Mouse (Mus musculus): ENCODE data around the gene Cstad.

Cstad gene

GRCm38 (mm10) chr2:30594641-30595379 is at the start of gene Cstad:
Cstad (plus strand) TSS chr2:30595040.
- DNase-seq (ENCODE audit: low spot score in 2 of 2) = peak; percentile 55 to 63

- no peak for DNase-seq (ENCODE audit: low spot score in 2 of 2)
Observed at GRCm38 (mm10) chr2:30545706-30546105, 49.1 kb upstream of the Cstad start.

- DNase-seq (ENCODE audit: low spot score in 2 of 2) = no peak
Observed at GRCm38 (mm10) chr2:30546219-30546618, 48.6 kb upstream of the Cstad start.

GRCm38 (mm10) chr2:30547455-30548217 is 47.2 kb upstream of the Cstad start:
- DNase-seq (ENCODE audit: low spot score in 2 of 2) = no peak

DNA sequence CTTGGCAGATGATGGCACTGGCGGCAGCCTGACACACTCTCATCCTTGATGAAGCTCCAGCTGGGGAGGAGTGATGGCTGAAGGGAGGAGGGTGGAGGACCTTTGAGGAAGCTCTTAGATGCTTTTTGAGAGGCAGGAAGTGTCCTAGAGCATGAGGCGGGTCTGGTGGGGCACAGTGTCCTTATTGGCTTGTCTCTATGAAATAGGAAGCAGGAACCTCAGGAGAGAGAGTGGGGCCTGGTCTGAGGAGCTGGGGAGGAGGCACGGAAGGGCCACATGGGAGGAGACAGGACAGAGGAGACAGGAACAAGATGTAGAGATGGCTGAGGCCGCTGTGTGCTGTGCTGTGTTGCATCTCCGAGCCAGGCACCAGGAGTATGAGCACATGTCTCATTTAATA is 43.3 kb upstream of the Cstad start:
- no peak for DNase-seq (ENCODE audit: low spot score in 2 of 2)

- DNase-seq (ENCODE audit: low spot score in 2 of 2) = peak; percentile 40 to 41
Observed at GRCm38 (mm10) chr2:30553851-30554540, 40.8 kb upstream of the Cstad start.

- no peak for DNase-seq (ENCODE audit: low spot score in 2 of 2)
Observed at GRCm38 (mm10) chr2:30555257-30555656, 39.6 kb upstream of the Cstad start.

- DNase-seq (ENCODE audit: low spot score in 2 of 2) = no peak
Observed at GRCm38 (mm10) chr2:30556495-30556894, 38.3 kb upstream of the Cstad start.

DNA sequence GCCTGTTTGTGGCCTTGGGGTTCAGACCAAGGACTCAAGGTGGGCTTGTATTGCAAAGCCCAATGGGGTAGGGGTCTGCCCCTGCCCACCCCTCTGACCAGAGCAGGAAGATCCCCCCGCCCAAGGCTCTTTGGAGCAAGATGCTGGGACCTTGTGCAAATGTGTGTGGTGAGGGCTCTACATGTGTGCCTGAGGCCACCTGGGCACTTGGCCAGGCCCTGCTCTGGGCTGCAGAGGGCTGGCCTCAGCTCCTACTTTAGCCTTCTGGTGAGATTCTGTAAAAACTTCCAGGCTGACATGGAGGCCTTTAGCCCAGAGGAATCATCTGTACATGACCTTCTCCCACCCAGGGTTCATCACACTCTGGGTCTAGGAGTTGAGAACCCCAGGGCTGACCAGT is 35.3 kb upstream of the Cstad start:
- DNase-seq (ENCODE audit: low spot score in 2 of 2) = no peak

DNA sequence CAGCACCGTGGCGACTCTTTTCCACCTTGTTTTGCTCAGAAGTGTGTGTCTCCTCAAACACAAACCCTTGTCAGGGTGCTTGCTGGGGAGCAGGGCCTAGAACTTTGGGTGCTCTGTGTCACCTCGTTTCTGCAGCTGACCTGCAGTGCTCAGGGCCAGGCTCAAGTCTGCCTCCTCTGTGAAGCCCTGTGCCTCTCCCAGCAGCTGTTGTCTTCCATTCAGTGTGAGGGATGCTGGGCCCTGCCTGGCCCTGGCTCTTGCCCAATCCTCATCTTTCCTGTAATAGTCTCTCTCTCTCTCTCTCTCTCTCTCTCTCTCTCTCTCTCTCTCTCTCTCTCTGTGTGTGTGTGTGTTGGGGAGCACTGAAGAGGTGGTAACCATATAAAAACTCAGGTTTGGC is 32.3 kb upstream of the Cstad start:
- DNase-seq (ENCODE audit: low spot score in 2 of 2) = no peak

- no peak for DNase-seq (ENCODE audit: low spot score in 2 of 2)
Observed at GRCm38 (mm10) chr2:30571647-30572046, 23.2 kb upstream of the Cstad start.

DNA sequence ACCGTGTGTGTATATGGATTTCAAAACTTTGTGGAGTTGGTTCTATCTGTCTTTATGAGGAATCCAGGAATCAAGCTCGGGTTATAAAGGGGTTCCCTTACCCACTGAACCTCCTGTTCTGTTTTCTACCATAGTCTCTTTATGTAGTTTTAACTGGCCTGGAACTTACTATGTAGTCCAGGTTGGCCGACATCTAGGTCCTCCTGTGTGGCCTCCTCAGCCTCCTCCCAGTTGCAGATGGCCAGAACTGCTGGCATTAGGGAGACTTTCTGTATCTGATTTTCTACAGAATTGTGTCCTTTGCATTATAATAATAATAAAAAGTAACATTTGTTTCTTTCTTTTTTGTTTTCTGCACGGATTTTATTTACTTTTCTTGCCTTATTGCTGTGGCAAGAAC is 21.3 kb upstream of the Cstad start:
- DNase-seq (ENCODE audit: low spot score in 2 of 2) = no peak

- DNase-seq (ENCODE audit: low spot score in 2 of 2) = no peak
Observed at GRCm38 (mm10) chr2:30577010-30577409, 17.8 kb upstream of the Cstad start.

- no peak for DNase-seq (ENCODE audit: low spot score in 2 of 2)
Observed at GRCm38 (mm10) chr2:30578006-30578405, 16.8 kb upstream of the Cstad start.

GRCm38 (mm10) chr2:30587161-30587560 is 7.7 kb upstream of the Cstad start:
- DNase-seq (ENCODE audit: low spot score in 2 of 2) = no peak

- DNase-seq (ENCODE audit: low spot score in 2 of 2) = no peak
Observed at GRCm38 (mm10) chr2:30587671-30588070, 7.2 kb upstream of the Cstad start.

GRCm38 (mm10) chr2:30588985-30589511 is 5.8 kb upstream of the Cstad start:
- DNase-seq (ENCODE audit: low spot score in 2 of 2) = no peak

GRCm38 (mm10) chr2:30589781-30590180 is 5.1 kb upstream of the Cstad start:
- DNase-seq (ENCODE audit: low spot score in 2 of 2) = no peak

DNA sequence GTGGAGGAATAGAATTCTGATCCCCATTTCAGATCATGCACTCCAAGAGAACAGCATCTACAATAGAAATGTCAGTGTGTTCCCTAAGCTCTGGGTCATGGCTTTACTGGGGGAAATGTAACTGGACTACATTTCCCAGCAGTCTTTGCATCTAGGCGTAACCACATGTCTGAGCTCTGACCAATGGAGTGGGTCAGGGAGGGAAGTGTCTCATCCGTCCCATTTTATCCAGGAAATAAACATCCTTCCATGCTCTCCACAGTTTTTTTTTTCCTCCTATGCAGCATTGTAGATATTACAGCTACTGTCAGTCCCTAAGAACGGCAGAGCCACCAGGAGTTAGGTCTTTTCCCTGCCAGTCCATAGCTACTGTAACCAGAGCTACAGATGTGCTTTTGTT is 3.9 kb upstream of the Cstad start:
- no peak for DNase-seq (ENCODE audit: low spot score in 2 of 2)

- no peak for DNase-seq (ENCODE audit: low spot score in 2 of 2)
Observed at GRCm38 (mm10) chr2:30592391-30592790, 2.4 kb upstream of the Cstad start.

DNA sequence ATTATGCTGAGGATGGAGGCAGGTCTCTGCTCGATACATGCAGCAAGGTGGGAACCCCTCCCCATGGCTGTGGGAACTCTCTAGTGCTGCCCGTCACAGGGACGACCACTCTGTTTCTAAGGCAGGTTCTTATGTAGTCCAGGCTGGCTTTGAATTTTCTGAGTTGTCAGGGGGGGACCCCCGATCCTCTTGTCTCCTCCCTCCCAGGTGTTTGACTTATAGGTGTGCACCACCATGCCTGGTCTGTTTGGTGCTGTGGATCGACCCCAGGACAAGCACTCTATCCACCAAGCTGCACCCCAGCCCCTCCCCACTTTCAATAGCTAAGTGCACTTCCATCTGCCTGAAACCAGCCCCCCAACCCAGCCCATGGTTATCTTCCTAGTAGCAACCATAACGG is 1.9 kb upstream of the Cstad start:
- no peak for DNase-seq (ENCODE audit: low spot score in 2 of 2)

DNA sequence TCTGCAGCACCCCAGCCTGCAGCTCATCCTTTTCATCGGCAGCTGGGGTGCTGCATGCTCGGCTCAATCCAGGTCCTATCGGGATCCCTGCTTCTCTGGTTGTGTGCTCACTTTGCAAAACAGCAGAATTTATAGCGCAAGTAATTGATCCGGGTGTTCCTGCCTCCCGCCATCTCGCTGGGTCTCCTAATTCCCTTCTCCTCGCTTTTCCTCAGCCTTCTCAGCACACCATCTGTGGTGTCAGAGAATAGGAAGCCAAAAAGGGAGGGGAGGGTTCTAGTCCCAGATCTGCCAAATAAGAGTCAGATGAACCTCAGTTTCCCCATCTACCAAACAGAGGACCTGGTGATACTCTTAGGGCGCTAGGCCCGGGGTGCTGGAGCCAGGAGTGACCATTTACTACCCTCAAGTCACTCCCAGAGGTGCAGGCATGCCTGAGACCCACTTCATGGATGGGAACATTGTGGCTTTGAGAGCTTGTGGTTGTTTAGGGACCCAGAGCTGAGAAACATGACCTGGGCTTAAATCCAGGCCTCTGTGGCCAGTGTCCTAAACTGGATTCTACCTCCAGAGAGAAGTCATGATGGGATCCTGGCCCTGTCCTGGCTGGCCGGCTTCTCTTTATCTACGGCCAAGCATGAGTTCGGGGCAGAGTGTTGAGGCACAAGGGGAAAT is 1.1 kb upstream of the Cstad start:
- no peak for DNase-seq (ENCODE audit: low spot score in 2 of 2)

Data from frontal cortex, postnatal 25 days (tissue).